Comparison of ENCODE assay signal across 10 mouse cellular contexts in genomic region chr19:43520402-43520801, GRCm38 (mm10). TPM values are rescaled to one million over a fixed set of nuclear protein-coding genes. Genes with fewer than 3 reads are reported as not detected.
DNase-seq lines count a peak whose midpoint lies in the region; ATAC-seq and TF ChIP-seq lines count a peak whose summit lies in the region.
"Had no signal": no experiment of that assay in that cellular context is flagged by ENCODE, and none has a peak within 500 bp of the region (broad histone marks: within the 10 kb centered on the region; RNA-seq: fewer than 3 reads in every experiment).

No protein-coding gene starts in this region.

- no peak overlapping the region for H3K4me3 ChIP-seq in forebrain, embryonic 11.5 days (ENCODE audit: low read depth, low read length)
- no peak overlapping the region for H3K4me3 ChIP-seq in forebrain, embryonic 15.5 days
- H3K4me3 ChIP-seq in lung, embryonic 14.5 days (ENCODE audit: low read depth, low read length) = no peak overlapping the region
- peak overlapping the region; percentile 33 for H3K4me3 ChIP-seq in heart, embryonic 16.5 days (ENCODE audit: low read length)
- peak overlapping the region; percentile 27; the same call in 1 of the 2 replicates for H3K4me3 ChIP-seq in olfactory bulb, adult 2 months (ENCODE audit: insufficient read depth, low read depth, low read length)
- H3K4me3 ChIP-seq in midbrain, embryonic 15.5 days = no peak overlapping the region
- H3K4me3 ChIP-seq: limb, embryonic 15.5 days had no signal

- no peak for TF ChIP-seq CTCF in lung, embryonic 14.5 days (IDR thresholded peaks at IDR 0.05; ENCODE audit: low read depth)
- TF ChIP-seq CTCF in olfactory bulb, adult 2 months (IDR thresholded peaks at IDR 0.05; ENCODE audit: insufficient read depth, low read depth, low read length) = no peak

- peaks cover 29% of the 10 kb centered on the region for H3K4me1 ChIP-seq in forebrain, embryonic 11.5 days (replicated peaks; ENCODE audit: control insufficient read depth, insufficient read depth, low read length)
- peaks cover 49% of the 10 kb centered on the region for H3K4me1 ChIP-seq in forebrain, embryonic 15.5 days
- peaks cover 7% of the 10 kb centered on the region; the same call in 1 of the 2 replicates for H3K4me1 ChIP-seq in lung, embryonic 14.5 days (ENCODE audit: insufficient read depth)
- H3K4me1 ChIP-seq in heart, embryonic 16.5 days (ENCODE audit: control insufficient read depth, insufficient read depth, low read length) = peaks cover 47% of the 10 kb centered on the region
- peaks cover 36% of the 10 kb centered on the region for H3K4me1 ChIP-seq in olfactory bulb, adult 2 months (ENCODE audit: control insufficient read depth, insufficient read depth, low read length)
- H3K4me1 ChIP-seq in midbrain, embryonic 15.5 days = peaks cover 48% of the 10 kb centered on the region

- no peak for ATAC-seq in forebrain, embryonic 11.5 days (replicated peaks; ENCODE audit: low FRiP score)
- no peak for ATAC-seq in forebrain, embryonic 15.5 days (replicated peaks)
- ATAC-seq in lung, embryonic 14.5 days (ENCODE audit: insufficient read depth) = no peak
- no peak for ATAC-seq in heart, embryonic 16.5 days (replicated peaks; ENCODE audit: extremely low read depth, insufficient read depth, low FRiP score)
- no peak for ATAC-seq in midbrain, embryonic 15.5 days (replicated peaks)

- no peak overlapping the region for H3K4me2 ChIP-seq in forebrain, embryonic 11.5 days (ENCODE audit: low read depth, low read length, severe bottlenecking)
- no peak overlapping the region for H3K4me2 ChIP-seq in forebrain, embryonic 15.5 days (replicated peaks)
- H3K4me2 ChIP-seq in lung, embryonic 14.5 days = no peak overlapping the region
- peak overlapping the region; percentile 87 for H3K4me2 ChIP-seq in heart, embryonic 16.5 days (ENCODE audit: low read depth, low read length)
- H3K4me2 ChIP-seq in midbrain, embryonic 15.5 days = no peak overlapping the region
- H3K4me2 ChIP-seq: limb, embryonic 15.5 days had no signal

- DNase-seq in forebrain, embryonic 11.5 days (ENCODE audit: low spot score) = no peak
- no peak for DNase-seq in lung, embryonic 14.5 days
- DNase-seq in lung, postnatal 4 days = no peak
- DNase-seq in adipocyte (ENCODE audit: low spot score) = no peak
- DNase-seq: kidney, postnatal 10 days had no signal

- peak overlapping the region; percentile 29 for H3K9ac ChIP-seq in forebrain, embryonic 11.5 days (ENCODE audit: low read length)
- no peak overlapping the region for H3K9ac ChIP-seq in forebrain, embryonic 15.5 days (replicated peaks)
- peak overlapping the region; percentile 9; the same call in 1 of the 2 replicates for H3K9ac ChIP-seq in lung, embryonic 14.5 days
- peak overlapping the region; percentile 18 for H3K9ac ChIP-seq in heart, embryonic 16.5 days (ENCODE audit: low read length)
- H3K9ac ChIP-seq in midbrain, embryonic 15.5 days = no peak overlapping the region
- H3K9ac ChIP-seq: limb, embryonic 15.5 days had no signal

- H3K27ac ChIP-seq in forebrain, embryonic 11.5 days (ENCODE audit: low read depth, low read length) = no peak overlapping the region
- H3K27ac ChIP-seq in forebrain, embryonic 15.5 days (replicated peaks) = no peak overlapping the region
- no peak overlapping the region for H3K27ac ChIP-seq in lung, embryonic 14.5 days (ENCODE audit: low read depth)
- peak overlapping the region; percentile 60 for H3K27ac ChIP-seq in heart, embryonic 16.5 days (ENCODE audit: low read length)
- 0 out of 2 replicates have a peak overlapping the region, but pooled peaks have one; percentile 8 for H3K27ac ChIP-seq in olfactory bulb, adult 2 months (ENCODE audit: insufficient read depth, low read depth, low read length)
- H3K27ac ChIP-seq in midbrain, embryonic 15.5 days = no peak overlapping the region
- H3K27ac ChIP-seq: limb, embryonic 15.5 days had no signal

- no peaks in the 10 kb centered on the region; the same call in 1 of the 2 replicates for H3K27me3 ChIP-seq in forebrain, embryonic 11.5 days (ENCODE audit: control insufficient read depth, insufficient read depth, low read length)
- no peaks in the 10 kb centered on the region for H3K27me3 ChIP-seq in forebrain, embryonic 15.5 days
- H3K27me3 ChIP-seq in lung, embryonic 14.5 days (ENCODE audit: insufficient read depth, low read length) = no peaks in the 10 kb centered on the region
- H3K27me3 ChIP-seq in heart, embryonic 16.5 days (ENCODE audit: control insufficient read depth, insufficient read depth, low read length) = no peaks in the 10 kb centered on the region
- H3K27me3 ChIP-seq in midbrain, embryonic 15.5 days (replicated peaks) = no peaks in the 10 kb centered on the region
- H3K27me3 ChIP-seq: limb, embryonic 15.5 days had no signal

- no peaks in the 10 kb centered on the region for H3K9me3 ChIP-seq in forebrain, embryonic 11.5 days (ENCODE audit: control insufficient read depth, low read length)
- no peaks in the 10 kb centered on the region for H3K9me3 ChIP-seq in forebrain, embryonic 15.5 days
- H3K9me3 ChIP-seq in lung, embryonic 14.5 days (ENCODE audit: low read depth, low read length) = no peaks in the 10 kb centered on the region
- no peaks in the 10 kb centered on the region for H3K9me3 ChIP-seq in heart, embryonic 16.5 days (replicated peaks; ENCODE audit: control insufficient read depth, low read length)
- no peaks in the 10 kb centered on the region for H3K9me3 ChIP-seq in midbrain, embryonic 15.5 days
- H3K9me3 ChIP-seq: limb, embryonic 15.5 days had no signal

- H3K36me3 ChIP-seq in forebrain, embryonic 11.5 days (ENCODE audit: control insufficient read depth, insufficient read depth, low read length) = no peaks in the 10 kb centered on the region
- no peaks in the 10 kb centered on the region for H3K36me3 ChIP-seq in forebrain, embryonic 15.5 days
- no peaks in the 10 kb centered on the region for H3K36me3 ChIP-seq in lung, embryonic 14.5 days (ENCODE audit: insufficient read depth)
- no peaks in the 10 kb centered on the region for H3K36me3 ChIP-seq in heart, embryonic 16.5 days (ENCODE audit: control insufficient read depth, insufficient read depth)
- H3K36me3 ChIP-seq in midbrain, embryonic 15.5 days (replicated peaks) = no peaks in the 10 kb centered on the region
- H3K36me3 ChIP-seq: limb, embryonic 15.5 days had no signal

- 74% methylated on average over 9 of the region's 10 CpGs for WGBS in forebrain, embryonic 11.5 days
- WGBS in forebrain, embryonic 15.5 days = 79% methylated on average over 9 of the region's 10 CpGs
- WGBS in lung, embryonic 14.5 days = 33% methylated on average over 9 of the region's 10 CpGs
- 18% methylated on average over 9 of the region's 10 CpGs for WGBS in heart, embryonic 16.5 days
- 46% methylated on average over 10 of the region's 10 CpGs for WGBS in olfactory bulb, adult 2 months
- WGBS in midbrain, embryonic 15.5 days = 81% methylated on average over 9 of the region's 10 CpGs

- no peak for TF ChIP-seq POLR2A in olfactory bulb, adult 2 months (IDR thresholded peaks at IDR 0.05; ENCODE audit: insufficient read depth, low read depth, low read length)

RNA-seq across cellular contexts. Expression of gene Got1, which starts 4.0 kb away (rescaled TPM):
- polyA plus RNA-seq in forebrain, embryonic 11.5 days (2014; fragmentation: Nextera tagmentation; extraction: Ambion mirVana) = 45.5 and 48.2 TPM in 2 replicates
- polyA plus RNA-seq in forebrain, embryonic 15.5 days (2015; fragmentation: Nextera tagmentation; extraction: Ambion mirVana) = 71.3 and 75.6 TPM in 2 replicates
- 19.5 and 23.3 TPM in 2 replicates for polyA plus RNA-seq in lung, embryonic 14.5 days (2014; fragmentation: Nextera tagmentation; extraction: Ambion mirVana)
- polyA plus RNA-seq in heart, embryonic 16.5 days (2015; fragmentation: Nextera tagmentation; extraction: Ambion mirVana) = 271 and 274 TPM in 2 replicates
- polyA plus RNA-seq in olfactory bulb, adult 2 months (2012; ENCODE audit: insufficient read depth, insufficient read length, low replicate concordance, missing spikeins) = not detected in 2 replicates
- polyA plus RNA-seq in midbrain, embryonic 15.5 days (2015; fragmentation: Nextera tagmentation; extraction: Ambion mirVana) = 94.6 and 97.8 TPM in 2 replicates

Comparison
In these comparisons a context has a peak if more than half of its experiments do, and no peak if none do; other contexts are left out.
1. H3K9ac ChIP-seq: peak in forebrain, embryonic 11.5 days (single experiment), lung, embryonic 14.5 days (single experiment) and heart, embryonic 16.5 days (single experiment); none in forebrain, embryonic 15.5 days (single experiment) and midbrain, embryonic 15.5 days (single experiment).
2. H3K27ac ChIP-seq: peak in heart, embryonic 16.5 days (single experiment) and olfactory bulb, adult 2 months (single experiment); none in forebrain, embryonic 11.5 days (single experiment), forebrain, embryonic 15.5 days (single experiment), lung, embryonic 14.5 days (single experiment) and midbrain, embryonic 15.5 days (single experiment).
3. H3K4me3 ChIP-seq: peak in heart, embryonic 16.5 days (single experiment) and olfactory bulb, adult 2 months (single experiment); none in forebrain, embryonic 11.5 days (single experiment), forebrain, embryonic 15.5 days (single experiment), lung, embryonic 14.5 days (single experiment) and midbrain, embryonic 15.5 days (single experiment).